Mouse (Mus musculus): ENCODE results near the gene Gm20388. TPM values are rescaled to one million over a fixed set of nuclear protein-coding genes. Genes with fewer than 3 reads are reported as not detected.

Gm20388 gene
- polyA plus RNA-seq, 1 experiment: 49.7 TPM

DNA sequence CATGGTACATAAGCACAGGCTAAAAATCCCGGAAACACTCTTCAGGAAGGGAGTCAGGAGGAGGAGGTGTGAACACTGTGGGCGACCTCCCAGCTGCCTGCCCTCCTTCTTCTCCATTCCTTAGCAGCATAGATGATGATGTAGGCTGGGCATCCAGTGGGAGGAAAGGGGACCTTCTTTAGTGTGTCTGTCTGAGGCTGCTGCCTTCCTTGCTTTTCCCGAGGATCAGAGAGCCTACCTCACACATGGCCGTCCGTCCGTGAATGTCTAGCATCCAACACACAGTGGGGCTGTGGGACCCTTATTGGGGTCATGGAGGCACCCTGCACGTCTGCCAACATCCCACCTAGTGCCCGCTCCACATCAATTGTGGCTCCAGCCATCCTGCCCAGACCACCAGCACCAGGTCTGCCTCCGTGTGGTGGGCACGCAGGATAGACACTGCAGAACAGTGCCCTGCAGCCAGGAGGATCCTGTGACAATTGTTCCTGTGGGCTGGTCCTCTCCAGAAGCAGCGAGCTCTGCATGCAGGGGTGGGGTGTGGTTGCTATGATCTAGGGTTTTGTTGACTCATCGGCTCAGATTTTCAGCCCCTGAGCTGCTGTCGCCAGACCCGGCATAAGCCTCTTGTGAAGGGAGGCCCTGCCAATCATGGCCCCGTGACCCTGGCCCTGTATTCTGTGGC, 2174.2 kb downstream of the Gm20388 start:
- WGBS: 72% methylated on average over 15 of the region's 15 CpGs

DNA sequence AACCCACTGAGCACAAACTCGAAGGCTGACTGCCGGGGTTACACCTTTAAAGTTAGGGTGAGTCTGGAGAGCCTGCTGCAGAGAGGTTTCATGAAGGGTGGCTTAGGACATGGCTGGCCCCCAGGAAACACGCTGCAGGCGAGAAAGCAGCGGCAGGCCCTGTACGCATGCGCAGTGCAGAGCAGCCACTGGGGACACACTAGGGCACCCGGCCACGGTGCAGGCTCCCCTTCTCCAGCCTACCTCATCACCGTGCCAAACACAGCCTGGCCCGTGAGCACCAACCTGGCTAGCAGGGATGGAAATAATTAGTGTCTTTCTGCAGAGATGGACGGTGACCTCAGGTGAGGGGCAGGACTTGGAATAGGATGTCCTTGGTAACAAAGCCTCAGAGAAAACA, 2175.4 kb downstream of the Gm20388 start:
- no peaks in the 10 kb centered on the region for H3K36me3 ChIP-seq (ENCODE audit: control insufficient read depth, insufficient read depth, low read length)
- WGBS: 80% methylated on average over 12 of the region's 12 CpGs
- H3K4me1 ChIP-seq (ENCODE audit: control insufficient read depth, insufficient read depth, low read length): no peaks in the 10 kb centered on the region
- no peak overlapping the region for H3K4me3 ChIP-seq (ENCODE audit: insufficient read depth, low read depth, low read length)
- no peak overlapping the region for H3K27ac ChIP-seq (ENCODE audit: insufficient read depth, low read depth, low read length)
- DNase-seq: no peak
- no peak for TF ChIP-seq CTCF (conservative IDR thresholded peaks at IDR 0.05; ENCODE audit: insufficient read depth, insufficient read length, low read depth, low read length)
- no peak for TF ChIP-seq POLR2A (IDR thresholded peaks at IDR 0.05; ENCODE audit: low read depth, low read length)
- no peaks in the 10 kb centered on the region for H3K27me3 ChIP-seq (replicated peaks; ENCODE audit: control insufficient read depth, insufficient read depth, low read length)

More for the DNA sequence above, 2174.2 kb downstream of the Gm20388 start:
- Histone ChIP-seq H3K27ac (ENCODE audit: insufficient read depth, low read depth, low read length) (no peak overlapping the region), H3K4me1 (ENCODE audit: control insufficient read depth, insufficient read depth, low read length) (no peaks in the 10 kb centered on the region), H3K36me3 (ENCODE audit: control insufficient read depth, insufficient read depth, low read length) (no peaks in the 10 kb centered on the region), H3K4me3 (ENCODE audit: insufficient read depth, low read depth, low read length) (no peak overlapping the region), H3K27me3 (replicated peaks; ENCODE audit: control insufficient read depth, insufficient read depth, low read length) (no peaks in the 10 kb centered on the region)
- no peak for DNase-seq
- TF ChIP-seq POLR2A (IDR thresholded peaks at IDR 0.05; ENCODE audit: low read depth, low read length) (no peak), CTCF (conservative IDR thresholded peaks at IDR 0.05; ENCODE audit: insufficient read depth, insufficient read length, low read depth, low read length) (no peak)

- no peak for DNase-seq
- 81% methylated on average over 16 of the region's 16 CpGs for WGBS
- Histone ChIP-seq H3K27me3 (replicated peaks; ENCODE audit: control insufficient read depth, insufficient read depth, low read length) (no peaks in the 10 kb centered on the region), H3K4me3 (ENCODE audit: insufficient read depth, low read depth, low read length) (no peak overlapping the region), H3K4me1 (ENCODE audit: control insufficient read depth, insufficient read depth, low read length) (no peaks in the 10 kb centered on the region), H3K36me3 (ENCODE audit: control insufficient read depth, insufficient read depth, low read length) (no peaks in the 10 kb centered on the region), H3K27ac (ENCODE audit: insufficient read depth, low read depth, low read length) (no peak overlapping the region)
- TF ChIP-seq CTCF (conservative IDR thresholded peaks at IDR 0.05; ENCODE audit: insufficient read depth, insufficient read length, low read depth, low read length) (no peak), POLR2A (IDR thresholded peaks at IDR 0.05; ENCODE audit: low read depth, low read length) (no peak)
Measured at GRCm38 (mm10) chr8:122088631-122089030, 2178.0 kb downstream of the Gm20388 start.

DNA sequence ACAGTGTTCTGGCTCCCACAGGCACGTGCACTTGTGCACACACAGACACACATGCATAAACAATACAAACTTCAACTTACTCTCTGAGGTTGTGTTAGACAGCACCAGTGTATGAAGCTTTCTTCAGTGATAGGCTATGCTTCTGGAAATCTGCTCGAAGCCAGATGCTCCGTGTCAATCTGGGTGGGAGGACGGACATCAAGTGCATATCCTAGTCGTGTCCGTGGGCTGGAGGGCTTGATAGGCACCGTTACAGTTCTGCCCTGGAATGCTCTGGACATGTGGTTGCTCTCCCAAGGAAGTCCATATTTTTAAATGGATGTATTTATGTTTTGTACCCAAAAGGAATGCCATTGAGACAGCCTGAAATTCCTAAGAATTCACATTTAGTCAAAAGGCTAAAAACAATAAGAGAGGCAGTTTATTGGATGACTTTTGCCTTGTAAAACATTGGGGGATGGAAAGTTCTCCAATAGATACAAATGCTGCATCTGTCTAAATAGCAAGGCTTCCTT, 2178.6 kb downstream of the Gm20388 start:
- no peaks in the 10 kb centered on the region for H3K27me3 ChIP-seq (replicated peaks; ENCODE audit: control insufficient read depth, insufficient read depth, low read length)
- TF ChIP-seq POLR2A (IDR thresholded peaks at IDR 0.05; ENCODE audit: low read depth, low read length): no peak
- 60% methylated on average over 7 of the region's 7 CpGs for WGBS
- no peaks in the 10 kb centered on the region for H3K36me3 ChIP-seq (ENCODE audit: control insufficient read depth, insufficient read depth, low read length)
- no peak for DNase-seq
- H3K4me1 ChIP-seq (ENCODE audit: control insufficient read depth, insufficient read depth, low read length): no peaks in the 10 kb centered on the region
- no peak overlapping the region for H3K27ac ChIP-seq (ENCODE audit: insufficient read depth, low read depth, low read length)
- no peak overlapping the region for H3K4me3 ChIP-seq (ENCODE audit: insufficient read depth, low read depth, low read length)

- no peak for DNase-seq
- Histone ChIP-seq H3K27me3 (replicated peaks; ENCODE audit: control insufficient read depth, insufficient read depth, low read length) (no peaks in the 10 kb centered on the region), H3K4me1 (ENCODE audit: control insufficient read depth, insufficient read depth, low read length) (no peaks in the 10 kb centered on the region), H3K27ac (ENCODE audit: insufficient read depth, low read depth, low read length) (no peak overlapping the region), H3K4me3 (ENCODE audit: insufficient read depth, low read depth, low read length) (no peak overlapping the region), H3K36me3 (ENCODE audit: control insufficient read depth, insufficient read depth, low read length) (no peaks in the 10 kb centered on the region)
- 90% methylated on average over 5 of the region's 5 CpGs for whole genome bisulfite sequencing
- TF ChIP-seq POLR2A (IDR thresholded peaks at IDR 0.05; ENCODE audit: low read depth, low read length) (no peak), CTCF (conservative IDR thresholded peaks at IDR 0.05; ENCODE audit: insufficient read depth, insufficient read length, low read depth, low read length) (no peak)
Measured at GRCm38 (mm10) chr8:122092476-122092875, 2181.8 kb downstream of the Gm20388 start.

DNA sequence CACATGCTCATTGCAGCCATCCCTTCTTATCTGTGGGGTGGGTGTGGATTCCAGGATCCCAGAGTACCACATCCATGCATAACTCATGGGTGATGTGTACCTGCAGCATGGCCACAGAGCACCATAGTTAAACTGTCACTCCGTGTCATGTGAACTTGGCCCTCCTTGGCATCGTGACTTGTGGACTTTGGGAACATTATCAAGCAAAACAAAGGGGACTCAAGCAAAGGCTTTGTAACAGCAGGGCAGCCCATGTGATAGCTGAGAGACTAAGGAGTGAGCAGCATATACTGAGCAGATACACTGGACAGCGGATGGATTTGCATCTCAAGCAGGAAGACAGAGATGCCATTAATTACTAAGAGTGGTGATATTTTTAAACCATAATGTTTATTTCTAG, 2188.1 kb downstream of the Gm20388 start:
- peak; percentile 77 for DNase-seq
- H3K4me3 ChIP-seq (ENCODE audit: insufficient read depth, low read depth, low read length): no peak overlapping the region
- no peaks in the 10 kb centered on the region for H3K4me1 ChIP-seq (ENCODE audit: control insufficient read depth, insufficient read depth, low read length)
- H3K27me3 ChIP-seq (replicated peaks; ENCODE audit: control insufficient read depth, insufficient read depth, low read length): no peaks in the 10 kb centered on the region
- no peak overlapping the region for H3K27ac ChIP-seq (ENCODE audit: insufficient read depth, low read depth, low read length)
- WGBS: 60% methylated on average over 3 of the region's 3 CpGs
- TF ChIP-seq POLR2A (IDR thresholded peaks at IDR 0.05; ENCODE audit: low read depth, low read length): no peak
- no peak for TF ChIP-seq CTCF (conservative IDR thresholded peaks at IDR 0.05; ENCODE audit: insufficient read depth, insufficient read length, low read depth, low read length)
- H3K36me3 ChIP-seq (ENCODE audit: control insufficient read depth, insufficient read depth, low read length): no peaks in the 10 kb centered on the region

DNA sequence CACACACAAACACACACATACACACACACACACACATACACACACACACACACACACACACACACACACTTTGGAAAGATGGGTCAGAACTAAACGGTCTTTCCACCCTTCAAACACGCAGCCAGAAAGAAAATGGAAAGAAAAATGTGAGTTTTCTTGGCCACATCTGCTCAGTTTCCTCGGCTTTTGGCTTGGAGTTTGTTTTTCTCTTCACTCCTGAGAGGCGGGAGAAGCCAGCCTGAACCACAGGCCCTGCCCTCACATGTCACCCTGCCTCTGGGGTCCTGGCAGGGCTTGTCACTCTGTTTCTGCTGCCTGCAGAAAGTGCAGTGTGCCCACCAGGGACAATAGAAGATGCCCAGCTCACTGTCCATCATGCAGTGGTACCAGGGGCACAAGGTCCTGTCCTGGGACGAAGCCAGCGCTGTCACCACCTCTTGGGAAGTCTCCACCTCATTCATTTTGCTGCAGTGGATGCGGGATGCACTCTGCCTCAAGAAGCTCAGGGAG, 2189.1 kb downstream of the Gm20388 start:
- DNase-seq: no peak
- no peaks in the 10 kb centered on the region for H3K4me1 ChIP-seq (ENCODE audit: control insufficient read depth, insufficient read depth, low read length)
- no peaks in the 10 kb centered on the region for H3K27me3 ChIP-seq (replicated peaks; ENCODE audit: control insufficient read depth, insufficient read depth, low read length)
- no peak overlapping the region for H3K27ac ChIP-seq (ENCODE audit: insufficient read depth, low read depth, low read length)
- no peak overlapping the region for H3K4me3 ChIP-seq (ENCODE audit: insufficient read depth, low read depth, low read length)
- WGBS: 74% methylated on average over 7 of the region's 7 CpGs
- TF ChIP-seq CTCF (conservative IDR thresholded peaks at IDR 0.05; ENCODE audit: insufficient read depth, insufficient read length, low read depth, low read length): no peak
- no peak for TF ChIP-seq POLR2A (IDR thresholded peaks at IDR 0.05; ENCODE audit: low read depth, low read length)
- H3K36me3 ChIP-seq (ENCODE audit: control insufficient read depth, insufficient read depth, low read length): no peaks in the 10 kb centered on the region

Data from kidney, adult 2 months (tissue).